Mouse (Mus musculus) ovary, postnatal 10 days (tissue): ENCODE results near the gene 9130230L23Rik.

Experiments
- DNase-seq: peaks from one replicate; pipeline ENCODE4 v3.0.0; 2022; ENCODE audit warnings: low spot score

9130230L23Rik gene

GRCm38 (mm10) chr5:66004134-66004925 is at the start of gene 9130230L23Rik:
Gene 9130230L23Rik (minus strand): TSS chr5:66004285.
- no peak for DNase-seq

- DNase-seq = no peak
These were observed 48.9 kb upstream of the 9130230L23Rik start for GRCm38 (mm10) chr5:66052777-66053548.

- DNase-seq = no peak
These were observed 46.8 kb upstream of the 9130230L23Rik start for GRCm38 (mm10) chr5:66050841-66051240.

DNA sequence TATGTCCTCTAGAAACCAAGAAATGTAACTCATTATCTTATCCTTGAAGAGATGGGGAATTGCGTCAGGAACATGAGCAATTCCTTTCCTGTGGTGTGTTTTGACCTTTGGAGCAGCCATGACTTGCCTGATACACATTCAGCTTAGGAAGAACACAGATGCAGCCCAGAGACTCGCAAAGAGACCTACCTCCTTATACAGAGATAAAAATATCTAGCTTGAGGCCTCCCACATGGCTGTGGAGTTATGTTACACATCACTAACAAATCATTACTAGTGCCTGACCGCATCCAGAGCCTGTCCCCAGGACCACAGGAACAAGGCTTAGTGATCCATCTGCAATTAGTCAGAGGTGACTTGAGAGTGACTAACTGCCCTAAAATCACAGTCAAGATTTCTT is 42.3 kb upstream of the 9130230L23Rik start:
- DNase-seq = no peak

GRCm38 (mm10) chr5:66043897-66044296 is 39.8 kb upstream of the 9130230L23Rik start:
- DNase-seq = no peak

- DNase-seq = no peak
These were observed 38.7 kb upstream of the 9130230L23Rik start for GRCm38 (mm10) chr5:66042651-66043340.

GRCm38 (mm10) chr5:66040744-66041279 is 36.7 kb upstream of the 9130230L23Rik start:
- DNase-seq = no peak

DNA sequence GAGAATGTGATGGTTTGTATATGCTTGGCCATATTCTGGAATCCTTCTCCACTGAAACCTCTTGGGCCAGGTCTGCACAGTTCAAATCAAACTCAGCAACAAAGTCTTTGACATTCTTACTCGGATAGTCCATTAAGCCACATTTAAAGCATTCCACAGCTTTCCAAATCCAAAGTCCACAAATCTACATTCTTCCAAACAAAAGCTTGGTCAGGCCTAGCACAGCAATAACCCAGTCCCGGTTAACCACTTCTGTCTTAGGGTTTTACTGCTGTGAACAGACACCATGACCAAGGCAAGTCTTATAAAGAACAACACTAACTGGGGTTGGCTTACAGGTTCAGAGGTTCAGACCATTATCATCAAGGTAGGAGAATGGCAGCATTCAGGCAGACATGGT is 35.7 kb upstream of the 9130230L23Rik start:
- DNase-seq = no peak

DNA sequence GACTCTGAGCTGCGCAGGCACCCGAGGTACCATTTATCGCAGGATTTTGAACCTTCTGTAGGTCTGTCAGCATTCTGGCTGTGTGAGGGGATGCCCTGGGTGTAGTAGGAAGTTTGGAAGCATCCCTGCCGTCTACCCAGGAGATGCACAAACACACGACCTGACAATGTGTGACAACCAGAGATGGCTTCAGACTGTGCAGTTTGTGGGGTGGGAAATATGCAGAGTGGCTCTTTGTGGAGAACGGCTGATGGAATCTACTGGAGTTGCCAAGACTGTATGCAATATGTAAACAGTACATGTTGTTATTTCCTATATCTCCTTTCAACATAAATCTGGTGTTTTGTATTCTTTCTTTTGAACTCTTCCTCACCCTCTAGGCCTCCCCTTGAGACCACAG is 33.0 kb upstream of the 9130230L23Rik start:
- DNase-seq = no peak

DNA sequence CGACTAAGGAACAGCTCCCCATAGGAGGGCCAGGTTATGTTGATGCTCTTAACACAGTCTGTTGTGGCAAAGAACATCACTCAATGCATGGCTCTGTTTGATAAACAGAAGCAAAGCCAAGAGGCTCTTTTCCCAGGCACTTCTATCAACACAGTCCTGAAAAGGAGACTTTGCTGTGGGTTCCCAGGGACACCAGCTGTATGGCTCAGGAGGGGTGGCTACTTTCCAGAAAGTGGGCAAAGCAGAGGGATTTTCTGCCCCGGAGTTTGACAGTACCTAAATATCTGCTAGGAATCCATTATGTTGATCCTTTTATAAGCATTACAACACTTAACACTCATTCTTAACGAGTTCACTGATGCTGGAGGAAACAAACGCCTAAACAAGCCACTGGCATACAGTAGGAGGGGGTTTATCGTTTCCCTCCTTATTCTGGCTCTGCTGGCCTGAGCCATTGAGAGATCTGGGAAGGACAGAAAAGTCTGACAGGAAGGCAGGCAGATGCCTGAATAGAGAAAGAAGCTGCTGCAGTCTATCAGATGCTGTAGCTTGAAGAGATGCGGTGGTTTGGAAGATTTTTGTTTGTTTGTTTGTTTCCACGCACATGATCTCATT is 32.5 kb upstream of the 9130230L23Rik start:
- DNase-seq = no peak

DNA sequence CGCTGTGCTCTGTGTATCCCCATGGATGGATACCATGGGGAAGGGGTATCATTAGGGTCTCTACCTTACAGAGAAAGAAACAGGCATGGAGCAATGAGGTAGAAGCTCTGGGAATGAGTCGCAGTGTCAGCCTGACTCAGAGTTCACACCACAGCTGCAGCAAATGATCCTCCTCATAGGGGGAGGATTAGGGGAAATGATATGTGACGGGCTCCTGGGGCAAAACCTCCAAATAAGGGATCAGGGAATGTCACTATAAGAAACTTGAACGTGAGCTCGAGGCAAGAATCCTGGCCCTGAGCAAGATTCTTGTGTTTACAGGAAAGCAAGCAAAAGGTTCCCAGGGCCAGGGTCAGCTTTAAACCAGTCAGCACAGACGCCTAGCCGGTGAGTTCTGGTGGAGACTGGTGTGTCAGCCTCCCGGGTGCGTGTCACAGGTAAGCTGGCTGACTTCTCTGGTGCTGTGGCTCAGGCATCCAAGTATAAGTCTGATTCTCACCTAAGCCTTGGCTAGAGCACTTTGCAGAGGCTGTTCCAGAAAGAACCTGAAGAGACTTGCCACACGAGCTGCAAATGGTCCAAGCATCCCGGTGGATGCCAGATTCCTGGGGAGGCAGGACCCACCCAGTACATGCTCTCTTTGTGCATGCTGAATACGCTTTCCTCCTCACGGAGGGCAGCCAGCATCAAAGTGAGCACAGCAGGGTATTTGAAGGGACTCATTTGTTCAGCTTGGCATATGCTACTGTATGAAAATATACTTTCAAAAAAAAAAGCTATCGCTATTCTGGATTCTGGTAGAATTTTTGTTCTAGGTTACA is 30.5 kb upstream of the 9130230L23Rik start:
- DNase-seq = no peak

DNA sequence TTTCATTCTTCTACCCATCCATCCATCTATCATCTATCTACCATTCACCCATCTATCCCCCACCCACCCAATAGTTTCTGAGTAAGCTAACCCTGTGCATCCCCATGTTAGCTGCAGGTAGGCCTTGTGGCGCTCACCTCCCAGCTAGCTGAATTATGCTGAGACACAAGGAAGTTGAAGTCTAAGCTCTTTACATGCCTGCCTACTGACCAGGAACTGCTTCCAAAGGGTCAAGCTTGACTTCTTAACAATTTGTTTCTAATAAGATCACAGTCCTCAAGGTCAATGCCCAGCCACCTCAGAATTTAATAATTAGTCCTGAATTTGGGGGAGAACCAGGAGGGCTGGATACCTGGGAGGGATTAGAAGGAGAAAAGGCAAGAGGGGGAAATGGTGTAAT is 28.7 kb upstream of the 9130230L23Rik start:
- no peak for DNase-seq

DNA sequence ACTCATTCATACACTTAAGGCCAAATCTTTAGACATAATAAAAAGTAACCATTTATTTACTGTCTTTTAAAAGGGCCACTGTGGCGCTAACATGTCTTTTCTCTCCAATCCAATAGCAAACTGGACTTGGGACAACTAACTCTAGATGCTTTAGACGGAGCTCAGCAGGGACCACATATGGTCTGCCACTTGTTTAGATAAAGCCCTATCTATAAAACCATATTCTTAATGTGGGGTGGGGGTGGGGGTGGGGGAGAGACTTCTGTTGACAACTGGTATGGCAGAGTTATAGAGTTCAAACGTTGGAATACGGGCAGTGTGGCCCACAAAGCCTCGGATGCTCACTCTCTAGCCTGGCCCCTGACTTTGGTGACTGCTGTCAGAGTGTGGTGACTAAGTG is 27.6 kb upstream of the 9130230L23Rik start:
- DNase-seq = no peak

DNA sequence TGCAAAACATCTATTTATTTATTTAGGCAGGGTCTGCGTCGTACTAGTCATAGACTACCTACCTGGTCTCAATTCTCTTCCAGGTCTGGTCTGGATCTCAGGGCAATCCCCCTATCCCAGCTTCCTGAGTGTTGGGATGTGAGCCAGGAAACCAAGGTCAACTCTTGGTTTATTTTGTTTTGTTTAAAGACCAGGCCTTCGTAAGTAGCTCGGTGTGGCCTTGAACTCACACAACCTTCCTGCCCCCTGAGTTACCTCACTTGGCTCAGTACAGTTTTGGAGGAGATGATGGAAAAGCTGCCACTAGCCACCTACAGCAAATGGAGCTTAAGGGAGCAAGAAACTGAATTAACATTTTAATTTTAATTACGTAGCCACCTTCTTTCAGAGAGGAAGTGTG is 24.1 kb upstream of the 9130230L23Rik start:
- no peak for DNase-seq

- DNase-seq = no peak
These were observed 23.1 kb upstream of the 9130230L23Rik start for GRCm38 (mm10) chr5:66027206-66027605.

DNA sequence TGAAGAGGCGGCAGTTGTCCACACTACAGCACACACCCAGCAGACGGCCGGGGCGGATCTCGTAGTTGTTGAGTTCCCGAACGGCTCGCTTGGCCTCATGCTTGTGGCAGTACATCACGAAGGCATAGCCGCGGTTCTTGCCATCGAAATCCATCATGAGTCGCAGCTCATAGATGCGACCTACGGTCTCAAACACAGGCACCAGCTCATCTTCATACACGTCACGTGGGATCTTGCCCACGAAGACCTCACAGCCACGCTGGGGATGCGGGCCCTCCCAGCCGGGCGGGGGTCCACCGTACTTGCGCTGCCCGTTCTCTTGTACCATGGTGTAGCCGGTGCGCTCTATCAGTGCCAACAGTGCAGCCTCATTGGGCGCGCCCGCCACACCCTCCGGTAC is 22.7 kb upstream of the 9130230L23Rik start:
- DNase-seq = no peak

DNA sequence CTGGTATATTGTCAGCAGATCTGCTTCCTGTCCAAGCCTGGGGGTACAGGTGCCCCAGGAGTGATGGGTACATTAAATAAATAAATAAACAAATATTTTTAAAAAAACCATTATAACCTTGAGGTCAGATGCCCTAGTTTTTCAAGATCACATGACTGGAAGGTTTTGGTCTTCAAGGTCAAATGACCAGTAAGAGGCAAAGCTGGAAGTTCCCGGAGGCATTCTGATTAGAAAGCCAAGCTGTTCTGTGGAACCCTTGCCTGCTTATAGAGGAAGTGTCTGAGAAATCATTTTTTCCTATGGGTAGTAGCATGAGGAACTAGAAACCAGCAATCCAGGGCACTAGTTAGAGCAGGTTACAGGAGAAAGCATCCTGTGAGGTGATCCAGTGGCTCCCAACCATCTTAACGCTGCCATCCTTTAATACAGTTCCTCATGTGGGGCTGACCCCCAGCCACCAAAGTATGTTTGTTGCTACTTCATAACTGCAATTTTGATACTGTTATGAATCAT is 11.4 kb upstream of the 9130230L23Rik start:
- no peak for DNase-seq

- DNase-seq = no peak
These were observed 10.4 kb upstream of the 9130230L23Rik start for GRCm38 (mm10) chr5:66014437-66014836.

DNA sequence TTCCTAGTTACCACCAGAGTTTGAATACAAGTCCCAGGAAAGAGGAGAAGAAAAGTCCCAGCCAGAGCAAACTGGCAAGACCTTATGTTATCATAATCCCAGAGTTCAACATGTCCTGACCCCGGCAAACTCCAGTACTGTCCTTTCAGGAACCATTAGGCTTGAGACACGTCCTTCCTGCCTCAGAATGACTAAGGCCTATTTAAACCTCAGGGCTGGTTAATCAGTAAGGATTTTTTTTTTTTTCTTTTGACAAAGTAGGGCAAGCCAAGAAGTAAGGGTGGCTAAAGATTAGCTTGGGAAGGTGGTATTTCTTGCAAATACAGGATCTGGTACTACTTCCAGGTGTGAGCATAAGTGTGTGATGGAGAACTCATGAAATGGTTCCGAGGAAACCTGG is 9.9 kb upstream of the 9130230L23Rik start:
- no peak for DNase-seq

DNA sequence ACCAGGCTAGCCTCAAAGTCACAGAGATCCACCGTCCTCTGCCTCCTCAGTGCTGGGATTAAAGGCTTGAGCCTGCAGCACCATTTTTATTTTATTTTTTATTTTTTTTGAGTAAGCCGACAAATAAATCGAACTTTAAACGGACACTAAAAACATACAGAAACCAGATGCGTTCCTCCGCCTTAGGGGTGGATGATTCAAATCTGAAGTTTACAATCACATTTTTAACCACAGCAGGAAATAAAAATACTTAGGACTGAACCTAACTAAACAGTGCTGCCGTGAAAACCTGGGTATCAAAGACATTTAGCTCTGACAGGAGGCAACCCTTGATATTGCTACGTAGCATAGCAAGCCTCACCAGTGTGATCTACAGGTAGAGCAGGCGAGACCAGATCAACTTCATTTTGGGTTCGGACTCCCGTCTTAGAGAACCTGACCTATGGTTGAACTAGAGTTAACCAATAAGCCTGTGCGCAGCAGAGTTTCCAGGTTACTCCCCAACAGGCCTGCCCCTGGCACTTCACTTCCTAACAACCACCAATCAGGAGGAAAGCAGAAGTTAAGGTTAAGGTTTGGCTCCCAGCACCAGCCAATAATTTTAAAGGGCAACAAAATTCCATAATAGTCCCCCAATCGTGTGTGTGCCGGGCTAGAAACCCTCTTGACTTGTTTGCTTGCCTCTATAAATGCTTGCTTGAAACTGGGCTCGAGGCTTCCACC is 4.3 kb upstream of the 9130230L23Rik start:
- no peak for DNase-seq
